Mouse (Mus musculus) spleen, adult 12 weeks (tissue): Measurements from ENCODE around the gene Dusp1.

Source experiments
- DNase-seq: peaks from one replicate; pipeline ENCODE4 v3.0.0; 2022; ENCODE audit warnings: low spot score

Dusp1 gene

GRCm38 (mm10) chr17:26524316-26524715 lies 37.6 kb downstream of the Dusp1 start:
- no peak for DNase-seq

GRCm38 (mm10) chr17:26522711-26523110 lies 39.2 kb downstream of the Dusp1 start:
- no peak for DNase-seq

- no peak for DNase-seq
These were observed 43.6 kb downstream of the Dusp1 start for GRCm38 (mm10) chr17:26518306-26518705.

- DNase-seq: no peak
These were observed 46.3 kb downstream of the Dusp1 start for GRCm38 (mm10) chr17:26515675-26516074.

- peak; percentile 65 for DNase-seq
These were observed 47.3 kb downstream of the Dusp1 start for GRCm38 (mm10) chr17:26514581-26515030.

GRCm38 (mm10) chr17:26513459-26514290 lies 48.3 kb downstream of the Dusp1 start:
- DNase-seq: no peak

GRCm38 (mm10) chr17:26512961-26513360 lies 49.0 kb downstream of the Dusp1 start:
- no peak for DNase-seq

- DNase-seq: no peak
These were observed 49.8 kb downstream of the Dusp1 start for GRCm38 (mm10) chr17:26511816-26512774.

- DNase-seq: no peak
These were observed 50.7 kb downstream of the Dusp1 start for GRCm38 (mm10) chr17:26511256-26511655.

GRCm38 (mm10) chr17:26510146-26511045 lies 51.5 kb downstream of the Dusp1 start:
- DNase-seq: no peak

GRCm38 (mm10) chr17:26508961-26509771 lies 52.8 kb downstream of the Dusp1 start:
- peak; percentile 69 for DNase-seq

GRCm38 (mm10) chr17:26508345-26508960 lies 53.5 kb downstream of the Dusp1 start:
- DNase-seq: peak; percentile 88

GRCm38 (mm10) chr17:26507966-26508344 lies 54.0 kb downstream of the Dusp1 start:
- DNase-seq: peak; percentile 77

- peak; percentile 58 for DNase-seq
These were observed 54.7 kb downstream of the Dusp1 start for GRCm38 (mm10) chr17:26506997-26507871.

GRCm38 (mm10) chr17:26506031-26506641 lies 55.8 kb downstream of the Dusp1 start:
- DNase-seq: no peak

- DNase-seq: no peak
These were observed 56.7 kb downstream of the Dusp1 start for GRCm38 (mm10) chr17:26505181-26505581.

- DNase-seq: no peak
These were observed 57.8 kb downstream of the Dusp1 start for GRCm38 (mm10) chr17:26503981-26504671.
